Mouse (Mus musculus) CH12.LX (cell line): ENCODE measurements around the gene Pgk1.

Experiments used
- BHLHE40 ChIP-seq: IDR thresholded peaks from 2 replicates; pipeline ENCODE4 v1.6.1; 2011; ENCODE audit warnings: mild to moderate bottlenecking, low read depth, low read length, improper control_type of control experiment
- CTCF ChIP-seq, 2 experiments: IDR thresholded peaks in 1 of 2; conservative IDR thresholded peaks in 1 of 2; 2 replicates each; pipeline ENCODE4 v1.5.1; 2011 to 2012; ENCODE audit warnings: low read depth in 2 of 2, low read length in 2 of 2, improper control_type of control experiment in 1 of 2, inconsistent platforms in 1 of 2, mild to moderate bottlenecking in 1 of 2, moderate library complexity in 1 of 2
- EP300 ChIP-seq: IDR thresholded peaks from 2 replicates; pipeline ENCODE4 v1.6.1; 2011; ENCODE audit warnings: low read length, improper control_type of control experiment
- MAFK ChIP-seq: IDR thresholded peaks from 2 replicates; pipeline ENCODE4 v1.6.1; 2011; ENCODE audit warnings: low read length, improper control_type of control experiment; ENCODE audit not compliant: insufficient replicate concordance
- MYC ChIP-seq: IDR thresholded peaks from 2 replicates; pipeline ENCODE4 v1.6.1; 2011; ENCODE audit warnings: low read depth, mild to moderate bottlenecking, improper control_type of control experiment, low read length
- NRF1 ChIP-seq: IDR thresholded peaks from 2 replicates; pipeline ENCODE4 v1.6.1; 2014; ENCODE audit warnings: low read depth, mild to moderate bottlenecking, inconsistent platforms, low read length, improper control_type of control experiment, moderate library complexity
- POLR2A ChIP-seq: IDR thresholded peaks from 2 replicates; pipeline ENCODE4 v1.6.1; 2011; ENCODE audit warnings: low read depth, mild to moderate bottlenecking, improper control_type of control experiment, low read length
- POLR2AphosphoS2 ChIP-seq: IDR thresholded peaks from 2 replicates; pipeline ENCODE4 v1.6.1; 2011; ENCODE audit warnings: low read depth, low read length, improper control_type of control experiment
- RCOR1 ChIP-seq: conservative IDR thresholded peaks from 2 replicates; pipeline ENCODE4 v1.6.1; 2012; ENCODE audit warnings: low read depth, mild to moderate bottlenecking, inconsistent platforms, low read length, improper control_type of control experiment
- SIN3A ChIP-seq: IDR thresholded peaks from 2 replicates; pipeline ENCODE4 v1.6.1; 2012; ENCODE audit warnings: low read length, improper control_type of control experiment, inconsistent platforms
- TCF12 ChIP-seq: IDR thresholded peaks from 2 replicates; pipeline ENCODE4 v1.6.1; 2014; ENCODE audit warnings: low read depth, mild to moderate bottlenecking, inconsistent platforms, low read length, improper control_type of control experiment
- USF1 ChIP-seq: IDR thresholded peaks from 2 replicates; pipeline ENCODE4 v1.6.1; 2014; ENCODE audit warnings: low read depth, mild to moderate bottlenecking, inconsistent platforms, low read length, improper control_type of control experiment
- ZMIZ1 ChIP-seq: IDR thresholded peaks from 2 replicates; pipeline ENCODE4 v1.6.1; 2012; ENCODE audit warnings: low read depth, mild to moderate bottlenecking, inconsistent platforms, low read length, improper control_type of control experiment

DNA sequence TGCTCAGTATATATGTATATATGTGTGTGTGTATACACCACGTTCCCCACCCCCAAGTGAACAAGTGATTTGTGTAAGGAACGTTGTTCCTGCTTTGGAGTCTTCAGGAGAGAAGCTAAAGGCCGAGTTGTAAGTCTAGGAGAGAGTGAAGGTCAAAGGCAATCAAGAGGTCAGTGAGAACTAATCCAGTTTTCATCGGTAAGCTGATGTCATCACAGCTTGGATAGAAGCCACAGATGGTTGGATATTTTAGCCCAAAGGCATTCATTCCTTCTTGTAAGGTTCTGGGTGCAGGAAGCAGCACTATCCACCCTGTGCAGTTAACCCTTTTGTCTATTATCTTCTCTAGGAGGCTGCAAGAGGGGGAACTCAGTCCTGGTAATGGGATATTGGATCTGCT is 3.2 kb downstream of the Pgk1 start:
- TF ChIP-seq POLR2AphosphoS2 (no peak), RCOR1 (no peak), USF1 (no peak), BHLHE40 (no peak), EP300 (no peak), MYC (no peak), NRF1 (no peak), SIN3A (no peak), POLR2A (no peak), CTCF (conservative IDR thresholded peaks at IDR 0.05 in 1 of 2, IDR thresholded peaks at IDR 0.05 in 1 of 2; ENCODE audit: low read depth in 2 of 2, low read length in 2 of 2) (no peak), ZMIZ1 (no peak), MAFK (no peak), TCF12 (no peak)
